ENCODE assay signal across 14 mouse cellular contexts in genomic region chr14:8243136-8243888, GRCm38 (mm10). TPM values are rescaled to one million over a fixed set of nuclear protein-coding genes. Genes with fewer than 3 reads are reported as not detected.
DNase-seq lines count a peak whose midpoint lies in the region; ATAC-seq and TF ChIP-seq lines count a peak whose summit lies in the region.
"Had no signal": no experiment of that assay in that cellular context is flagged by ENCODE, and none has a peak within 500 bp of the region (broad histone marks: within the 10 kb centered on the region; RNA-seq: fewer than 3 reads in every experiment).

No protein-coding gene starts in this region.

- no peak overlapping the region for H3K4me2 ChIP-seq in midbrain, embryonic 11.5 days

- intact Hi-C loops in heart, postnatal 25 days (cut with DNase I): loop anchor here (5.0 kb wide), 1 partner anchor 104 kb away; no protein-coding TSS in a partner anchor

- no peaks in the 10 kb centered on the region for H3K36me3 ChIP-seq in heart, embryonic 10.5 days
- peaks cover 50% of the 10 kb centered on the region for H3K36me3 ChIP-seq in liver, adult 2 months (ENCODE audit: control insufficient read depth, insufficient read depth, low read length)
- H3K36me3 ChIP-seq in midbrain, embryonic 11.5 days (ENCODE audit: control insufficient read depth, insufficient read depth, low read length): no peaks in the 10 kb centered on the region

- no peak for TF ChIP-seq POLR2A in liver, adult 2 months (IDR thresholded peaks at IDR 0.05; ENCODE audit: extremely low read depth, insufficient read depth, low read length)

- ATAC-seq in midbrain, embryonic 11.5 days (ENCODE audit: low FRiP score): peak; percentile 30; the same call in 1 of the 2 replicates

- DNase-seq in heart, embryonic 10.5 days (ENCODE audit: low spot score): no peak
- DNase-seq in heart, postnatal 25 days (ENCODE audit: low spot score): no peak
- peak; percentile 67 for DNase-seq in liver, adult 2 months (ENCODE audit: extremely low read depth, low read depth, low spot score)
- DNase-seq in liver: no peak
- no peak for DNase-seq in midbrain, embryonic 11.5 days (ENCODE audit: low spot score, missing footprints)
- DNase-seq in yolk sac, embryonic 10.5 days (ENCODE audit: low spot score): peak; percentile 43
- DNase-seq in gastrocnemius, postnatal 25 days: no peak
- DNase-seq in cerebellum, adult 11 months: no peak
- DNase-seq: lung, adult 2 months; right cerebral cortex, postnatal 25 days had no signal

- TF ChIP-seq CTCF in liver, adult 2 months (IDR thresholded peaks at IDR 0.05; ENCODE audit: low read depth, low read length): no peak

- WGBS in heart, embryonic 10.5 days: 66% methylated on average over 8 of the region's 8 CpGs
- 13% methylated on average over 8 of the region's 8 CpGs for whole genome bisulfite sequencing in liver, adult 2 months
- WGBS in midbrain, embryonic 11.5 days: 64% methylated on average over 8 of the region's 8 CpGs

- H3K4me1 ChIP-seq in heart, embryonic 10.5 days: 0 out of 2 replicates have a peak, but pooled peaks cover 6% of the 10 kb centered on the region
- H3K4me1 ChIP-seq in liver, adult 2 months (ENCODE audit: control insufficient read depth, insufficient read depth, low read length): peaks cover 28% of the 10 kb centered on the region
- no peaks in the 10 kb centered on the region for H3K4me1 ChIP-seq in midbrain, embryonic 11.5 days (ENCODE audit: control insufficient read depth, insufficient read depth, low read length)

- H3K9me3 ChIP-seq in heart, embryonic 10.5 days: no peaks in the 10 kb centered on the region
- H3K9me3 ChIP-seq in midbrain, embryonic 11.5 days (ENCODE audit: control insufficient read depth, low read length): no peaks in the 10 kb centered on the region

- H3K79me2 ChIP-seq in liver, adult 2 months (ENCODE audit: control insufficient read depth, insufficient read depth, low read length): no peaks in the 10 kb centered on the region

- H3K9ac ChIP-seq in liver, adult 2 months (ENCODE audit: low read depth, low read length): peak overlapping the region; percentile 61
- H3K9ac ChIP-seq in midbrain, embryonic 11.5 days (ENCODE audit: low read length): no peak overlapping the region

- H3K4me3 ChIP-seq in heart, embryonic 10.5 days: no peak overlapping the region
- no peak overlapping the region for H3K4me3 ChIP-seq in liver, adult 2 months (ENCODE audit: insufficient read depth, low read depth, low read length)
- H3K4me3 ChIP-seq in midbrain, embryonic 11.5 days (ENCODE audit: low read depth, low read length): no peak overlapping the region

- peak overlapping the region; percentile 57; the same call in 1 of the 2 replicates for H3K27ac ChIP-seq in heart, embryonic 10.5 days
- H3K27ac ChIP-seq in liver, adult 2 months (replicated peaks; ENCODE audit: insufficient read depth, low read depth, low read length): peak overlapping the region; percentile 91
- H3K27ac ChIP-seq in midbrain, embryonic 11.5 days (ENCODE audit: low read depth, low read length): no peak overlapping the region

- H3K27me3 ChIP-seq in heart, embryonic 10.5 days (ENCODE audit: insufficient read depth, poor library complexity, severe bottlenecking): no peaks in the 10 kb centered on the region
- H3K27me3 ChIP-seq in liver, adult 2 months (ENCODE audit: control insufficient read depth, insufficient read depth, low read length): no peaks in the 10 kb centered on the region
- H3K27me3 ChIP-seq in midbrain, embryonic 11.5 days (ENCODE audit: control insufficient read depth, insufficient read depth, low read length): no peaks in the 10 kb centered on the region

RNA-seq across cellular contexts. Expression of gene Acox2, which starts 15.8 kb away (rescaled TPM):
- 0.19 and 0.36 TPM in 2 replicates for polyA plus RNA-seq in heart, embryonic 10.5 days (2016; fragmentation: Nextera tagmentation; extraction: Ambion mirVana)
- under 1 TPM in 1 of 2 experiments, not detected in 1; 0.34 TPM for total RNA-seq in heart, postnatal 25 days (2021)
- total RNA-seq in liver, adult 2 months (2014; rRNA removed): 213 and 244 TPM in 2 replicates
- polyA plus RNA-seq in liver, adult 2 months (2012; rRNA removed): 301 and 313 TPM in 2 replicates
- polyA plus RNA-seq in midbrain, embryonic 11.5 days (2014; fragmentation: Nextera tagmentation; extraction: Ambion mirVana): not detected in 2 replicates
- total RNA-seq in gastrocnemius, postnatal 25 days (2021): under 1 TPM in 1 of 2 experiments, not detected in 1; 0.35 TPM
- total RNA-seq: megakaryocyte-erythroid progenitor cell, adult 5-6 weeks had no signal
- polyA plus RNA-seq: heart, postnatal 0 days; neural tube, embryonic 14.5 days; stomach, embryonic 14.5 days had no signal

RNA-seq across cellular contexts. Expression of gene Kctd6, which starts 29.4 kb away (rescaled TPM):
- polyA plus RNA-seq in heart, embryonic 10.5 days (2016; fragmentation: Nextera tagmentation; extraction: Ambion mirVana): 3.5 and 7.2 TPM in 2 replicates
- total RNA-seq in heart, postnatal 25 days (2021): 1 to 10 TPM; 9.0 to 9.3 TPM
- total RNA-seq in liver, adult 2 months (2014; rRNA removed): 4.3 and 5.2 TPM in 2 replicates
- 3.9 and 5.1 TPM in 2 replicates for polyA plus RNA-seq in liver, adult 2 months (2012; rRNA removed)
- 8.2 and 10.8 TPM in 2 replicates for polyA plus RNA-seq in midbrain, embryonic 11.5 days (2014; fragmentation: Nextera tagmentation; extraction: Ambion mirVana)
- 1 to 10 TPM; 5.7 to 6.8 TPM for total RNA-seq in gastrocnemius, postnatal 25 days (2021)

Comparison
In these comparisons a context has a peak if more than half of its experiments do, and no peak if none do; other contexts are left out.
1. DNase-seq: peak in liver, adult 2 months (single experiment) and yolk sac, embryonic 10.5 days (single experiment); none in heart, embryonic 10.5 days (single experiment), heart, postnatal 25 days (single experiment), liver (single experiment), midbrain, embryonic 11.5 days (single experiment), gastrocnemius, postnatal 25 days (single experiment) and cerebellum, adult 11 months (single experiment).
2. RNA of gene Acox2, which starts 15.8 kb away (total RNA-seq): 213 to 244 TPM in liver, adult 2 months; 0.35 TPM in gastrocnemius, postnatal 25 days and 0.34 TPM in heart, postnatal 25 days; every median in the first group is over 100 times any median in the second.